9 mouse cellular contexts compared by ENCODE assay signal in genomic region chr5:138195463-138195862, GRCm38 (mm10). TPM values are rescaled to one million over a fixed set of nuclear protein-coding genes. Genes with fewer than 3 reads are reported as not detected.
A peak's percentile ranks its signal among the peaks of the same experiment; 100 is the strongest.
DNase-seq lines count a peak whose midpoint lies in the region; ATAC-seq and TF ChIP-seq lines count a peak whose summit lies in the region.
"Had no signal": no experiment of that assay in that cellular context is flagged by ENCODE, and none has a peak within 500 bp of the region (broad histone marks: within the 10 kb centered on the region; RNA-seq: fewer than 3 reads in every experiment).

No protein-coding gene starts in this region.

- peaks cover 4% of the 10 kb centered on the region; the same call in 1 of the 2 replicates for H3K4me1 ChIP-seq in lung, postnatal 0 days (ENCODE audit: insufficient read depth, low read depth, low read length)
- peaks cover 23% of the 10 kb centered on the region for H3K4me1 ChIP-seq in liver, embryonic 15.5 days (replicated peaks)

- intact Hi-C loops in left cerebral cortex, postnatal 10 days (cut with DNase I), result no loop called here

- H3K4me3 ChIP-seq in lung, postnatal 0 days (ENCODE audit: low read depth, low read length), result no peak overlapping the region
- peak overlapping the region; percentile 81; the same call in 1 of the 2 replicates for H3K4me3 ChIP-seq in liver, embryonic 15.5 days (replicated peaks)

- no peak for TF ChIP-seq EP300 in lung, postnatal 0 days (IDR thresholded peaks at IDR 0.05)

- H3K36me3 ChIP-seq in lung, postnatal 0 days (ENCODE audit: insufficient read depth, low read length), result no peaks in the 10 kb centered on the region
- H3K36me3 ChIP-seq in liver, embryonic 15.5 days (replicated peaks), result peaks cover 7% of the 10 kb centered on the region; the same call in 1 of the 2 replicates

- no peaks in the 10 kb centered on the region for H3K27me3 ChIP-seq in lung, postnatal 0 days (replicated peaks; ENCODE audit: insufficient read depth, low read length)
- H3K27me3 ChIP-seq in liver, embryonic 15.5 days, result no peaks in the 10 kb centered on the region

- peak overlapping the region; percentile 86 for H3K4me2 ChIP-seq in lung, postnatal 0 days (replicated peaks; ENCODE audit: low read depth, low read length)
- H3K4me2 ChIP-seq in liver, embryonic 15.5 days, result peak overlapping the region; percentile 100

- DNase-seq in lung, postnatal 0 days (ENCODE audit: low spot score), result no peak
- no peak for DNase-seq in lung, adult 18-20 months
- no peak for DNase-seq in urinary bladder, adult 18-20 months (ENCODE audit: low spot score in 2 of 2)
- DNase-seq in frontal cortex, postnatal 36 days (ENCODE audit: low spot score in 2 of 2), result no peak
- no peak for DNase-seq in left cerebral cortex, postnatal 10 days (ENCODE audit: extremely low spot score in 1 of 2, low spot score in 2 of 2)
- DNase-seq: gastrocnemius, postnatal 25 days had no signal

- no peak for ATAC-seq in lung, postnatal 0 days
- ATAC-seq in granulocyte monocyte progenitor cell, adult 5-6 weeks (replicated peaks; ENCODE audit: poor library complexity, severe bottlenecking), result peak; percentile 69
- no peak for ATAC-seq in liver, embryonic 15.5 days (ENCODE audit: insufficient read depth)
- ATAC-seq: activated CD4-positive, CD25-positive, alpha-beta regulatory T cell, adult 4 months had no signal

- WGBS in lung, postnatal 0 days, result 65% methylated on average over 7 of the region's 7 CpGs
- 48% methylated on average over 7 of the region's 7 CpGs for WGBS in liver, embryonic 15.5 days (ENCODE audit: insufficient replicate concordance)

- H3K9ac ChIP-seq in lung, postnatal 0 days (replicated peaks; ENCODE audit: low read depth), result peak overlapping the region; percentile 64; the same call in 1 of the 2 replicates
- peak overlapping the region; percentile 84; the same call in 1 of the 2 replicates for H3K9ac ChIP-seq in liver, embryonic 15.5 days

- TF ChIP-seq CTCF in lung, postnatal 0 days (IDR thresholded peaks at IDR 0.05), result no peak

- H3K9me3 ChIP-seq in lung, postnatal 0 days (ENCODE audit: low read length), result no peaks in the 10 kb centered on the region
- no peaks in the 10 kb centered on the region for H3K9me3 ChIP-seq in liver, embryonic 15.5 days (replicated peaks)

- H3K27ac ChIP-seq in lung, postnatal 0 days (ENCODE audit: low read length), result 0 out of 2 replicates have a peak overlapping the region, but pooled peaks have one; percentile 66
- 0 out of 2 replicates have a peak overlapping the region, but pooled peaks have one; percentile 82 for H3K27ac ChIP-seq in liver, embryonic 15.5 days (replicated peaks)

RNA-seq across cellular contexts. Expression of gene Mblac1, which starts 1.3 kb away (rescaled TPM):
- 6.3 and 6.7 TPM in 2 replicates for polyA plus RNA-seq in lung, postnatal 0 days (2015; fragmentation: Nextera tagmentation; extraction: Ambion mirVana)
- 7.8 and 10.6 TPM in 2 replicates for total RNA-seq in granulocyte monocyte progenitor cell, adult 5-6 weeks (2014; fragmentation: Nextera tagmentation)
- total RNA-seq in granulocyte monocyte progenitor cell, adult 5-6 weeks (2017), result 8.8 and 12.4 TPM in 2 replicates
- 2.9 and 3.0 TPM in 2 replicates for polyA plus RNA-seq in liver, embryonic 15.5 days (2015; fragmentation: Nextera tagmentation; extraction: Ambion mirVana)
- total RNA-seq in left cerebral cortex, postnatal 10 days (2021), result 10 to 100 TPM; 10.3 to 11.1 TPM

RNA-seq across cellular contexts. Expression of gene Cnpy4, which starts 8.2 kb away (rescaled TPM):
- polyA plus RNA-seq in lung, postnatal 0 days (2015; fragmentation: Nextera tagmentation; extraction: Ambion mirVana), result 24.2 and 26.3 TPM in 2 replicates
- total RNA-seq in granulocyte monocyte progenitor cell, adult 5-6 weeks (2014; fragmentation: Nextera tagmentation), result 26.5 and 36.2 TPM in 2 replicates
- 50.9 and 52.5 TPM in 2 replicates for total RNA-seq in granulocyte monocyte progenitor cell, adult 5-6 weeks (2017)
- 12.7 and 13.4 TPM in 2 replicates for polyA plus RNA-seq in liver, embryonic 15.5 days (2015; fragmentation: Nextera tagmentation; extraction: Ambion mirVana)
- total RNA-seq in left cerebral cortex, postnatal 10 days (2021), result 10 to 100 TPM; 13.9 to 15.1 TPM

RNA-seq across cellular contexts. Expression of gene Taf6, which starts 8.2 kb away (rescaled TPM):
- polyA plus RNA-seq in lung, postnatal 0 days (2015; fragmentation: Nextera tagmentation; extraction: Ambion mirVana), result 37.5 and 41.1 TPM in 2 replicates
- total RNA-seq in granulocyte monocyte progenitor cell, adult 5-6 weeks (2014; fragmentation: Nextera tagmentation), result 30.1 and 46.9 TPM in 2 replicates
- 46.2 and 49.0 TPM in 2 replicates for total RNA-seq in granulocyte monocyte progenitor cell, adult 5-6 weeks (2017)
- polyA plus RNA-seq in liver, embryonic 15.5 days (2015; fragmentation: Nextera tagmentation; extraction: Ambion mirVana), result 36.8 and 37.9 TPM in 2 replicates
- 10 to 100 TPM; 28.8 to 31.3 TPM for total RNA-seq in left cerebral cortex, postnatal 10 days (2021)

RNA-seq across cellular contexts. Expression of gene Mcm7, which starts 23.2 kb away (rescaled TPM):
- polyA plus RNA-seq in lung, postnatal 0 days (2015; fragmentation: Nextera tagmentation; extraction: Ambion mirVana), result 36.2 and 37.5 TPM in 2 replicates
- 291 and 311 TPM in 2 replicates for total RNA-seq in granulocyte monocyte progenitor cell, adult 5-6 weeks (2014; fragmentation: Nextera tagmentation)
- total RNA-seq in granulocyte monocyte progenitor cell, adult 5-6 weeks (2017), result 490 and 580 TPM in 2 replicates
- 174 and 176 TPM in 2 replicates for polyA plus RNA-seq in liver, embryonic 15.5 days (2015; fragmentation: Nextera tagmentation; extraction: Ambion mirVana)
- total RNA-seq in left cerebral cortex, postnatal 10 days (2021), result 10 to 100 TPM; 15.6 to 16.0 TPM

RNA-seq across cellular contexts. Expression of gene Ap4m1, which starts 23.7 kb away (rescaled TPM):
- 10.9 and 11.1 TPM in 2 replicates for polyA plus RNA-seq in lung, postnatal 0 days (2015; fragmentation: Nextera tagmentation; extraction: Ambion mirVana)
- 33.9 and 43.1 TPM in 2 replicates for total RNA-seq in granulocyte monocyte progenitor cell, adult 5-6 weeks (2014; fragmentation: Nextera tagmentation)
- 34.8 and 41.5 TPM in 2 replicates for total RNA-seq in granulocyte monocyte progenitor cell, adult 5-6 weeks (2017)
- polyA plus RNA-seq in liver, embryonic 15.5 days (2015; fragmentation: Nextera tagmentation; extraction: Ambion mirVana), result 5.3 and 6.0 TPM in 2 replicates
- 10 to 100 TPM; 26.2 to 28.1 TPM for total RNA-seq in left cerebral cortex, postnatal 10 days (2021)
